Mouse (Mus musculus) E14TG2a.4 (cell line): ENCODE measurements at regions not wholly inside any gene's neighbourhood (a gene's known extent, or its start where the extent isn't known, plus 50 kb on each side); places are given as distances from the start of the nearest gene placed in this dataset.

Experiments used
- H3K27me3 ChIP-seq: 2 replicates; pipeline ENCODE4 v1.6.1; 2014; ENCODE audit warnings: low read length, control low read depth; ENCODE audit not compliant: insufficient read depth
- H3K36me3 ChIP-seq: 2 replicates; pipeline ENCODE4 v1.6.1; 2014; ENCODE audit warnings: low read length, control low read depth; ENCODE audit not compliant: insufficient read depth
- H3K4me1 ChIP-seq: replicated peaks from 2 replicates; pipeline ENCODE4 v1.6.1; 2014; ENCODE audit warnings: low read depth, low read length, control low read depth
- H3K4me3 ChIP-seq: replicated peaks from 2 replicates; pipeline ENCODE4 v1.5.1; 2014; ENCODE audit warnings: mild to moderate bottlenecking, low read length
- H3K9me3 ChIP-seq: 2 replicates; pipeline ENCODE4 v1.6.1; 2014; ENCODE audit warnings: low read length, control low read depth
- CTCF ChIP-seq: conservative IDR thresholded peaks from 2 replicates; pipeline ENCODE4 v1.5.1; 2014; ENCODE audit warnings: low read length
- NANOG ChIP-seq: IDR thresholded peaks from 2 replicates; pipeline ENCODE4 v1.6.1; 2014; ENCODE audit warnings: borderline replicate concordance, low read length, mixed read lengths
- POU5F1 ChIP-seq: IDR thresholded peaks from 2 replicates; pipeline ENCODE4 v1.6.1; 2014; ENCODE audit warnings: low read length, borderline replicate concordance

DNA sequence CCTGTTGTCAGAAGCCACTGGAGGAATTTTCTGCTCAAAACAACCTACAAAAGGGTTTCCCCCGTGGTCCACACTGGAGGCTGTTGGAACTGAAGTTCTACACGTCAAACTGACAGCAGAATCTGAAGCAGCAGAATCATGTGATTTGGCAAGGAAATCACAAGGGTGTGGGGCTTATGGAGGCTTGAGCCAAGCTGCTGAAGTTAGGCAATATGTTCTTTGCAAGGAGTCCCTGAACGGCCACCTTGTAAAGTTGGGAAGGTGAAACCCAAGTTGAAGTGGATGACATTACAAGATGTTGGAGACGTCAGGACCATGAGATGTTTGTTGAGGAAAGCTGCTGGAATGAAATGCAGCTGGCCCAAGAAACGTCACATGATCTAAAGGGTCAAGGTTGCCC is 115.2 kb upstream of the Rai14 start:
- Histone ChIP-seq H3K9me3 (peaks cover 2% of the 10 kb centered on the region; the same call in 1 of the 2 replicates), H3K4me3 (no peak overlapping the region), H3K4me1 (peaks cover 8% of the 10 kb centered on the region), H3K36me3 (no peaks in the 10 kb centered on the region), H3K27me3 (no peaks in the 10 kb centered on the region; the same call in 1 of the 2 replicates)
- TF ChIP-seq POU5F1, result no peak
- TF ChIP-seq CTCF, result no peak
- no peak for TF ChIP-seq NANOG

DNA sequence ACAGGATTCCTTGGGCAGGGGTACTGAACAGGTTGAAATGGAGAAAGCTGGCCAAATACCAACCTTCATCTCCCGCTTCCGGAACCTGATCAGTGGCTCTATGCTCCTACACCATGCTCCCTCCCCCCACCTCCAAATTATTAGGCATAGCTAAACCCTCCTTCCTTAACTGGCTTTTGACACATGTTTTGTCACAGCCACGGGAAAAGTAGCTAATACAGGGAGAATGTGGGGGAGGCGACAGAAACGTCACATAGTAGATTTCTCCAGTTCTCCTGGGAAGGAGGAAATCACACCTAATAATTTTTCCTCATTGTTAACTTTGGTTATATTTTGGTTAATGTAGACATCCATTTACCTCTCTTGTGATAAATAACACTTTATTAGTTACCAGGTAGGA is 116.1 kb upstream of the Rai14 start:
- Histone ChIP-seq H3K4me3 (no peak overlapping the region), H3K27me3 (no peaks in the 10 kb centered on the region; the same call in 1 of the 2 replicates), H3K4me1 (peaks cover 3% of the 10 kb centered on the region; the same call in 1 of the 2 replicates), H3K9me3 (peaks cover 2% of the 10 kb centered on the region; the same call in 1 of the 2 replicates), H3K36me3 (no peaks in the 10 kb centered on the region)
- TF ChIP-seq NANOG (no peak), POU5F1 (no peak), CTCF (no peak)

DNA sequence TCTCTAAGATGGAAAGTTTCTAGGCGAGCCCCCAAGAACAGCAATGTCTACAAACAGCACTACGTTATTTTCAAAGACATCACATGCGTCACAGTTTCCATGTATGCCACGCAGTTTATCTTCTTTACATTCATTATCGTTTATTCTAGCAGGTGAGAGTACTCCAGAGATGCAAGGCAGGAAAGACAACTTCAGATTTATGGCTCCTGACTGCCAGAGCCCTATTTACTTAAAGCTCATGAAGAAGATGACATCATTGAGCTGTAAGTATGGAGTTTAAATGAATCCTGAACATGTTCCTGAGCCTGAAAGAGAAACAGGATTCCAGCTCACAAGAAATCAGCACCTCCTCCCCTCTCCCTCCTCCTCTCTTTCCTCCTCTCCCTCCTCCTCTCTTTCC is 116.7 kb upstream of the Rai14 start:
- H3K4me1 ChIP-seq, result peaks cover 3% of the 10 kb centered on the region; the same call in 1 of the 2 replicates
- H3K36me3 ChIP-seq, result no peaks in the 10 kb centered on the region
- H3K27me3 ChIP-seq, result no peaks in the 10 kb centered on the region; the same call in 1 of the 2 replicates
- peaks cover 2% of the 10 kb centered on the region; the same call in 1 of the 2 replicates for H3K9me3 ChIP-seq
- TF ChIP-seq POU5F1, result no peak
- no peak overlapping the region for H3K4me3 ChIP-seq

DNA sequence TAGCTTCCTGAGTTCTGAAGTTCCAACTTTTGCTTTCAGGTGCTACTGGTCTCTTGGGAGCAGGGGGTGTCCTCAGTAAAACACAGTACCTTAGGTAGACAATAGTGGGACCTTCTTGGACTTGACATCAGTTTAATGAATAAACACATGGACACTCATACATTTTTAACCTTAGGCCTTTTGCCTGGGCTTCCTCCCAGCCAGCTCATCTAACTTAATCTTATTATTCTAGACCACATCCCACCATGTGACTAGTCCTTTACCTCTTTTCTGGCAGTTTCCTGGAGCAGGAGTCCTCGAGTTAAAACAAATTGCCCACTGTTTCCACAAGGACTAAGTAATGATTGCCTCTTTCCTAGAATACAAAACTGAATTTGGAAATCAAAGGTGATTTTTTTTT is 117.9 kb upstream of the Rai14 start:
- H3K27me3 ChIP-seq, result no peaks in the 10 kb centered on the region; the same call in 1 of the 2 replicates
- TF ChIP-seq POU5F1 (no peak), CTCF (no peak), NANOG (no peak)
- peaks cover 3% of the 10 kb centered on the region; the same call in 1 of the 2 replicates for H3K4me1 ChIP-seq
- H3K4me3 ChIP-seq, result no peak overlapping the region
- H3K9me3 ChIP-seq, result peaks cover 2% of the 10 kb centered on the region; the same call in 1 of the 2 replicates
- H3K36me3 ChIP-seq, result no peaks in the 10 kb centered on the region

DNA sequence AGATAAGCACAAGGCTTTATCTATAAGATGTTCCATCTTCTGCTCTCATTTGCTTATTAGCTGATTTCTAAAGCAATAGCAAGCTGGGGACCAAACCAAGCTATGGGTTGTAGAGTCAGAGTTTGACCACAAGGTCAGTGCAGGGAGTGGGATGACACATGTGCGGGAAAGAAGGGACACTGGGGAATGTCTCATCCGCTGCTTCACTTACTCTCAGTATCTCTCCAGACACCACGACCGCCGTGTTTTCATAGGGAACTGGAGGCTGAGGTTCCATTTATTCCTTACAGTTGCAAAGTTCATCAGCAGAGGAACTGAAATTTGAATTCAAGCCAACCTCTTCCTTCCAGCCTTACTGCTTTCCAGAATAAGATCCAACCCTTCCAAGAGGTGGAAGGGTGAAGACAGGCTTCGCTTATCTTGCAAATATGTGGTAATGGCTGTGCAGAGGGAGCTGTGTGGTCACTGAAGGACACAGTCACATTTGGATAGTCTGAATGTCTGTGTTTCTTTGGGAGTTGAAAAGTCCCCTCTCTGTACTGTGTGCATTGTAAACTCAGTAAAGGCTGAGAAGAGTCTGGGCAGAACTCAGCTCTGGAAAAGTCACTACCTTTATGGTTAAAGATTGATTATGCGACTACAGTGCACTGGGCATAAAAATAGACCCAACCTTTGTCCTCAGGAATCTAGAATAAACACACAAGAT is 118.1 kb upstream of the C1qtnf3 start:
- H3K36me3 ChIP-seq, result no peaks in the 10 kb centered on the region
- H3K4me3 ChIP-seq, result no peak overlapping the region
- H3K4me1 ChIP-seq, result peaks cover 3% of the 10 kb centered on the region; the same call in 1 of the 2 replicates
- H3K9me3 ChIP-seq, result no peaks in the 10 kb centered on the region; the same call in 1 of the 2 replicates
- TF ChIP-seq CTCF (no peak), NANOG (no peak), POU5F1 (no peak)
- no peaks in the 10 kb centered on the region; the same call in 1 of the 2 replicates for H3K27me3 ChIP-seq

DNA sequence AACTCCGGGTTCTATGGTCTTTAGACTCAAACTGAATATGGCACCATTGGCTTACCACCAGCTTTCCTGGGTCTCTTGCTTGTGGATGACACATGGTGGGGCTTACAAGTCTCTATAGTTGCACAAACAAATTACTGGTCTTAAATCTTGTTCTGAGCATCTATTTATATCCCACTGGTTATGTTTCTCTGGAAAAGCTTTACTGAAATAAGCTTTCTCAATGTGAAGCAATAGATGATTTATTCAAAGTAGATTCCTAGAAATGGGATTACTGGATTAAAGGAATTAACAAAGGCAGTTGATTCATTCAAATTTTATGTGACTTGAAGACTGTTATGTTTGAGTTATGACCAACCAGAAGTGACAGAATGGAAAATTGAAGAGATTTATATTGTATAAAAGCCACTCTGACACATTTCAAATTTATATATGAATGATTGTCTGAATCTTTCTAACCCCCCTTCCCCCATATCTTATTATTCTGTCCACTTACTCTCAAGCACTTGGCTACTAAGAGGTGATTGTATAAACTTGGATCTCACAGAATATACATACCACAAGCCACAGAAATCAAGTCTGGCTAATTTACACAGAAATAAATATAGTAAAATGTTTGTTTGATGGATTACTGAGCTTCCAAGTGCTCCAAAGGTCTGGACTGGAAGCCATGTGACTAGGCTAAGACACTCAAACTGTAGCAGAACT is 113.4 kb upstream of the C1qtnf3 start:
- peaks cover 3% of the 10 kb centered on the region; the same call in 1 of the 2 replicates for H3K4me1 ChIP-seq
- H3K36me3 ChIP-seq, result no peaks in the 10 kb centered on the region
- H3K27me3 ChIP-seq, result no peaks in the 10 kb centered on the region
- no peaks in the 10 kb centered on the region for H3K9me3 ChIP-seq
- H3K4me3 ChIP-seq, result no peak overlapping the region
- TF ChIP-seq POU5F1 (no peak), CTCF (no peak), NANOG (no peak)

DNA sequence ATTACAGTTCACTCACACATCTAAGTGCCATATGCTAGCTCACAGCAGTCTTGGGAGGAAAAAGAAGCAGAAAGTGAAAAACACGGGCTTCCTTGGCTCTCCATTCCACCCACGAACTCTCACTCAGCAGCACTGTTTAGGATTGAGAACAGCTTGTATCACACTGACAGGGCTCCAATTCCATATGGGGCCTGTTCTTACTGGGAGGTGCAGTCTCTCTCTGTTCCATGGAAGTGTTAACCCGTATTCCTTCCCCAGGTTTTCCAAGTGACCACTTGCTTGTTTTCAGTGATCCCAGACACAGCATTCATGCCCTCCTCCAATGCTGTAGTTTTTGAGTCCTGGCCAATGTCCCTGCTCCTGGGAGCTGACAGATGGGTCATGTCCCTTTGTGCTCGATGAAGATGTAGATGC is 111.5 kb upstream of the C1qtnf3 start:
- no peaks in the 10 kb centered on the region for H3K36me3 ChIP-seq
- TF ChIP-seq CTCF, result no peak
- no peak for TF ChIP-seq POU5F1
- no peak for TF ChIP-seq NANOG
- H3K4me1 ChIP-seq, result no peaks in the 10 kb centered on the region

DNA sequence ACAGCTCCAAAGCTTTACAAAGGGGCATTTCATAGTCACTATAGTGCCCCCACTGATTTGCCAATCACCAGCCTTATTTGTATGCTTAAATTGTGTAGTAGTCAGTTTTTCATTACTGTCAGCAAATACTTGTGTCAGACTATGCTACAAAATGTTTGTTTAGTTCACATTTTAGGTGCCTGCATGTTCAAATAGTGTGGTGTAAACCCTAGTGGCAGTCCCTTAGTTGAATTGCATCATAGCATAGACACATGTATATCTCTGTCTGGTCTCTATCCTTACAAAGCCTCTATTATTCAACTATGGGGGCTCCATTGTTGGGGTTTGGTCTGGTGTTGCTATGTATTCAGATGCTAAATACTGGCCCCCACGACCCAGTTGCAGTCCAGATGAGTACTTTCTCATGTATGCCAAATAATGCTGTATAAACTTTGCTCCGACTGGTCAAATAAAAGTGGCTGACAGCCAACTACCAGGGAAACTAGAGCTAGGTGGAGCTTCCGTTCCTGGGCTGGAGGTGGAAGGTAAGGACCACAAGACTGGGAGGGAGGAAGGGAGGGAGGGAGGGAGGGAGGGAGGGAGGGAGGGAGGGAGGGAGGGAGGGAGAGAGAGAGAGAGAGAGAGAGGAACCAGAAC is 109.0 kb upstream of the C1qtnf3 start:
- TF ChIP-seq POU5F1 (no peak), CTCF (no peak), NANOG (no peak)
- Histone ChIP-seq H3K27me3 (no peaks in the 10 kb centered on the region), H3K4me1 (no peaks in the 10 kb centered on the region)

More for the DNA sequence above, 111.5 kb upstream of the C1qtnf3 start:
- Histone ChIP-seq H3K27me3 (no peaks in the 10 kb centered on the region), H3K9me3 (no peaks in the 10 kb centered on the region), H3K4me3 (no peak overlapping the region)

More for the DNA sequence above, 109.0 kb upstream of the C1qtnf3 start:
- H3K36me3 ChIP-seq, result no peaks in the 10 kb centered on the region
- no peak overlapping the region for H3K4me3 ChIP-seq
- H3K9me3 ChIP-seq, result no peaks in the 10 kb centered on the region
